11 mouse cellular contexts compared by ENCODE assay signal in genomic region chr6:108436608-108437007, GRCm38 (mm10).
A peak's percentile ranks its signal among the peaks of the same experiment; 100 is the strongest.
DNase-seq lines count a peak whose midpoint lies in the region; ATAC-seq lines count a peak whose summit lies in the region.
"Had no signal": no experiment of that assay in that cellular context is flagged by ENCODE, and none has a peak within 500 bp of the region (broad histone marks: within the 10 kb centered on the region; RNA-seq: fewer than 3 reads in every experiment).

No protein-coding gene starts in this region.

- ATAC-seq in neural tube, embryonic 15.5 days (ENCODE audit: low FRiP score) = no peak
- ATAC-seq in heart, embryonic 16.5 days (replicated peaks; ENCODE audit: extremely low read depth, insufficient read depth, low FRiP score) = peak; percentile 72
- ATAC-seq in hindbrain, embryonic 11.5 days (ENCODE audit: low FRiP score) = no peak
- ATAC-seq in hindbrain, embryonic 16.5 days = no peak
- ATAC-seq: liver, embryonic 12.5 days had no signal

- WGBS in heart, embryonic 10.5 days = 14% methylated on average over 5 of the region's 5 CpGs
- 54% methylated on average over 5 of the region's 5 CpGs for WGBS in neural tube, embryonic 15.5 days
- 22% methylated on average over 5 of the region's 5 CpGs for WGBS in heart, embryonic 16.5 days
- 35% methylated on average over 5 of the region's 5 CpGs for WGBS in hindbrain, embryonic 11.5 days
- WGBS in hindbrain, embryonic 16.5 days = 34% methylated on average over 5 of the region's 5 CpGs

- no peak overlapping the region for H3K4me3 ChIP-seq in heart, embryonic 10.5 days
- H3K4me3 ChIP-seq in neural tube, embryonic 15.5 days (replicated peaks) = no peak overlapping the region
- H3K4me3 ChIP-seq in heart, embryonic 16.5 days (ENCODE audit: low read length) = no peak overlapping the region
- H3K4me3 ChIP-seq in hindbrain, embryonic 11.5 days (ENCODE audit: low read depth, low read length) = no peak overlapping the region
- no peak overlapping the region for H3K4me3 ChIP-seq in hindbrain, embryonic 16.5 days (ENCODE audit: low read length)
- H3K4me3 ChIP-seq: liver, embryonic 12.5 days; megakaryocyte, embryonic 14.5 days had no signal

- no peaks in the 10 kb centered on the region for H3K9me3 ChIP-seq in heart, embryonic 10.5 days
- no peaks in the 10 kb centered on the region for H3K9me3 ChIP-seq in neural tube, embryonic 15.5 days (replicated peaks)
- peaks cover 4% of the 10 kb centered on the region; the same call in 1 of the 2 replicates for H3K9me3 ChIP-seq in heart, embryonic 16.5 days (replicated peaks; ENCODE audit: control insufficient read depth, low read length)
- H3K9me3 ChIP-seq in hindbrain, embryonic 11.5 days (ENCODE audit: control insufficient read depth, low read length) = no peaks in the 10 kb centered on the region; the same call in 1 of the 2 replicates
- no peaks in the 10 kb centered on the region for H3K9me3 ChIP-seq in hindbrain, embryonic 16.5 days (ENCODE audit: control insufficient read depth, low read length)

- H3K4me2 ChIP-seq in neural tube, embryonic 15.5 days = no peak overlapping the region
- H3K4me2 ChIP-seq in heart, embryonic 16.5 days (ENCODE audit: low read depth, low read length) = no peak overlapping the region
- no peak overlapping the region for H3K4me2 ChIP-seq in hindbrain, embryonic 11.5 days (replicated peaks; ENCODE audit: low read depth, low read length)
- no peak overlapping the region for H3K4me2 ChIP-seq in hindbrain, embryonic 16.5 days (ENCODE audit: low read length)
- H3K4me2 ChIP-seq: liver, embryonic 12.5 days had no signal

- DNase-seq in heart, embryonic 10.5 days (ENCODE audit: low spot score) = no peak
- no peak for DNase-seq in heart, postnatal 4 days
- DNase-seq in neural tube, embryonic 10.5 days (ENCODE audit: extremely low spot score, low spot score) = no peak
- no peak for DNase-seq in hindbrain, embryonic 11.5 days (ENCODE audit: low spot score)
- DNase-seq: retina, postnatal 1 day; thymus, postnatal 4 days had no signal

- no peak overlapping the region for H3K9ac ChIP-seq in neural tube, embryonic 15.5 days (replicated peaks)
- no peak overlapping the region for H3K9ac ChIP-seq in heart, embryonic 16.5 days (ENCODE audit: low read length)
- no peak overlapping the region for H3K9ac ChIP-seq in hindbrain, embryonic 11.5 days (ENCODE audit: low read depth, low read length)
- no peak overlapping the region for H3K9ac ChIP-seq in hindbrain, embryonic 16.5 days (ENCODE audit: low read depth, low read length)
- H3K9ac ChIP-seq: liver, embryonic 12.5 days had no signal

- no peaks in the 10 kb centered on the region for H3K27me3 ChIP-seq in heart, embryonic 10.5 days (ENCODE audit: insufficient read depth, poor library complexity, severe bottlenecking)
- H3K27me3 ChIP-seq in neural tube, embryonic 15.5 days (replicated peaks) = no peaks in the 10 kb centered on the region
- no peaks in the 10 kb centered on the region for H3K27me3 ChIP-seq in heart, embryonic 16.5 days (ENCODE audit: control insufficient read depth, insufficient read depth, low read length)
- no peaks in the 10 kb centered on the region for H3K27me3 ChIP-seq in hindbrain, embryonic 11.5 days (ENCODE audit: control insufficient read depth, insufficient read depth, low read length)
- H3K27me3 ChIP-seq in hindbrain, embryonic 16.5 days (replicated peaks; ENCODE audit: control insufficient read depth, insufficient read depth, low read length) = no peaks in the 10 kb centered on the region
- H3K27me3 ChIP-seq: liver, embryonic 12.5 days; megakaryocyte, embryonic 14.5 days had no signal

- H3K36me3 ChIP-seq in heart, embryonic 10.5 days = peaks cover 30% of the 10 kb centered on the region
- no peaks in the 10 kb centered on the region for H3K36me3 ChIP-seq in neural tube, embryonic 15.5 days
- H3K36me3 ChIP-seq in heart, embryonic 16.5 days (ENCODE audit: control insufficient read depth, insufficient read depth) = peaks cover 23% of the 10 kb centered on the region
- no peaks in the 10 kb centered on the region for H3K36me3 ChIP-seq in hindbrain, embryonic 11.5 days (ENCODE audit: control insufficient read depth, insufficient read depth, low read length)
- H3K36me3 ChIP-seq in hindbrain, embryonic 16.5 days (ENCODE audit: control insufficient read depth, insufficient read depth, low read length) = peaks cover 2% of the 10 kb centered on the region

- H3K27ac ChIP-seq in heart, embryonic 10.5 days = peak overlapping the region; percentile 62
- H3K27ac ChIP-seq in neural tube, embryonic 15.5 days (replicated peaks) = 0 out of 2 replicates have a peak overlapping the region, but pooled peaks have one; percentile 56
- H3K27ac ChIP-seq in heart, embryonic 16.5 days (ENCODE audit: low read length) = no peak overlapping the region
- H3K27ac ChIP-seq in hindbrain, embryonic 11.5 days (ENCODE audit: low read depth, low read length) = no peak overlapping the region
- H3K27ac ChIP-seq in hindbrain, embryonic 16.5 days (ENCODE audit: low read depth, low read length) = no peak overlapping the region
- H3K27ac ChIP-seq: liver, embryonic 12.5 days had no signal

- peaks cover 23% of the 10 kb centered on the region for H3K4me1 ChIP-seq in heart, embryonic 10.5 days
- H3K4me1 ChIP-seq in neural tube, embryonic 15.5 days = peaks cover 13% of the 10 kb centered on the region
- peaks cover 17% of the 10 kb centered on the region for H3K4me1 ChIP-seq in heart, embryonic 16.5 days (ENCODE audit: control insufficient read depth, insufficient read depth, low read length)
- H3K4me1 ChIP-seq in hindbrain, embryonic 11.5 days (replicated peaks; ENCODE audit: control insufficient read depth, insufficient read depth, low read length) = no peaks in the 10 kb centered on the region
- H3K4me1 ChIP-seq in hindbrain, embryonic 16.5 days (ENCODE audit: control insufficient read depth, insufficient read depth, low read depth, low read length) = peaks cover 7% of the 10 kb centered on the region
- H3K4me1 ChIP-seq: liver, embryonic 12.5 days had no signal

Comparison
In these comparisons a context has a peak if more than half of its experiments do, and no peak if none do; other contexts are left out.
1. H3K27ac ChIP-seq: peak in heart, embryonic 10.5 days (single experiment) and neural tube, embryonic 15.5 days (single experiment); none in heart, embryonic 16.5 days (single experiment), hindbrain, embryonic 11.5 days (single experiment) and hindbrain, embryonic 16.5 days (single experiment).